Mouse (Mus musculus) c-Kit-positive CD71-positive TER-119-negative erythroid progenitor cells, embryonic 14.5 days (primary cell): ENCODE results near the gene Ldoc1.

Experiments
- DNase-seq: peaks from one replicate; pipeline ENCODE4 v3.0.0-alpha.2; 2013; ENCODE audit warnings: low read depth

The Ldoc1 gene

DNA sequence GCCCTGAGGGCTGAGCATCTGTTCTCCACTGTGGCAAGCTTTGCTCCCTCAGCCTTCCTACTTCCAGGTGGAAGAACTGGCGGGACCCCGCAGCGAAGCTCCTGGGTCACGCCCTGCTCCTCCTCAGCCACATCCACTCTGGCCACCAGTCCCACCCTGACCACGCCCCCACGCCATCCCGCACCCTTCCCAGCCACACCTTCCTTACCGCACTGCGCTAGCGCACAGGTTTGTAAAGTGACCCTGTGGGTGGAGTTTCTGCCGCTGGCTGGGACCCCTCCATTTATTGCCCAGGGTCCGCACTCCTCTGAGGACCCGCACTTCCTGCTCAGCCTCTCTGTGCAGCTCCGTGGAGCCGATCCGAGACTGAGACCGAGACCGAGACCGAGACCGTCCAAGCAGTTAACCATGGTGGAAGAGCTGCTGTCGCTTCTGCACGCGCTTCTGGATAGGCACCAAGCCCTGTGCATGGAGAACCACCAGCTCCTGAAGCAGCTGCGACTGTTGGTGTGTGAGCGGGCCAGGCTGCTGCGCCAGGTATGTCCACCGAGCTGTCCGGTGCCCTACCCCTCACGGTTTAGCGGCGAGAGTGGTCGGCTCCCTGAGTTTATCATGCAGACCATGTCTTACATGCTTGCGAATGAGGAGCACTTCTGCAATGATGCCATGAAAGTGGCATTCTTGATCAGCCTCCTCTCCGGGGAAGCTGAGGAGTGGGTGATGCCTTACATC lies at the start of gene Ldoc1:
Gene Ldoc1 (plus strand): TSS at position 196 of the 732 bp plus-strand sequence.
- DNase-seq, result no peak

DNA sequence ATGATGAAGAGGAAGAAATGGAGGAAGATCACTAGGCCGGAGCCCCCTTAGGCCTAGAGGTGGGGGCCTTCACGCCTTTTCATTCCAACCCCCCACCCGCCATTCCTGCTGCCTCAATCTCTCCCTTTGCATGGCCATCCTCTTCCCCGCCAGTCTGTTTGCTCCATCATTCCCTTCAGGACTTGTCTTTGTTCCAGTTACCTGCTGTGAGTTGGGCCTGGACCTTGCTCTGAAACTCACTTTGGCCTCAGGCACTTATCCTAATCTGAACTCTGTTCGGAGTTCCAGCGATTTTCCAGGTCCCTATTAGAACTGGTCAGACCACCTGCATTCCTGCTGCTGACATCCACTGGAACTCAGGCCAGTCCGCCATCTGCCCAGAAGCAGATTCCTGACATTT lies 834 bp downstream of the Ldoc1 start:
- no peak for DNase-seq

DNA sequence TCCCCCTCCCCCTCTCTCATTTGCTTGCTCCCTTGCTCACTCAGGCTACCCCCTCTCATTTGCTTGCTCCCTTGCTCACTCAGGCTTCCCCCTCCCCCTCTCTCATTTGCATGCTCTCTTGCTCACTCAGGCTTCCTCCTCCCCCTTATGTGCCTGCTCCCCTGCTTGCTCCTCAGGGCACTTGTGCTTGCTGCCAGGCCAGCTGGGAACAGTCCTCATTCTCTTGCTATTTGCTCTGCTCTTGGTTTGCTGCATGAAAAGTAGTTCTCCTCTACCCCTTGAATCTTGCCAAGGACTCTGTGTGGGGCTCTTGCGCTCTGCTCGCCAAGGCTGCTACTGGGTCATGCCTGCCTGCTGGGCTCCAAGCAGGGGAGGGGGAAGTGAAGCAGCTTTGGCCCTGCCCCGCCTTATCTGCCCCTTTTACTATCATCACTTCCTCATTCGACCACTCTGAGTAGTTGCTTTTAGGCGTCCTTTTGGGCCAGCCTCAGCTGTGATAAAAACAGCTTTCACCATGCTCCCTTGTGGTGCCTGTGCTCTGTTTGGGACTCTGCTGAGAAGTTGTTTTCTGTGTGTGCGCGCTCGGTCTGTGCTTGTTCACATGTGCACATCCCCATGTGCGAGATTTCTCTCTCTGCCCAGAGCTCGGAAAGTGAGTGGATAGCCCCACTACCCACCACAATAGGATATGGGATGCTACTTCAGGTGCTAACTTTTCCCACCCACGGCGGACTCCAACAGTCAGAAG lies 13.2 kb downstream of the Ldoc1 start:
- no peak for DNase-seq

DNA sequence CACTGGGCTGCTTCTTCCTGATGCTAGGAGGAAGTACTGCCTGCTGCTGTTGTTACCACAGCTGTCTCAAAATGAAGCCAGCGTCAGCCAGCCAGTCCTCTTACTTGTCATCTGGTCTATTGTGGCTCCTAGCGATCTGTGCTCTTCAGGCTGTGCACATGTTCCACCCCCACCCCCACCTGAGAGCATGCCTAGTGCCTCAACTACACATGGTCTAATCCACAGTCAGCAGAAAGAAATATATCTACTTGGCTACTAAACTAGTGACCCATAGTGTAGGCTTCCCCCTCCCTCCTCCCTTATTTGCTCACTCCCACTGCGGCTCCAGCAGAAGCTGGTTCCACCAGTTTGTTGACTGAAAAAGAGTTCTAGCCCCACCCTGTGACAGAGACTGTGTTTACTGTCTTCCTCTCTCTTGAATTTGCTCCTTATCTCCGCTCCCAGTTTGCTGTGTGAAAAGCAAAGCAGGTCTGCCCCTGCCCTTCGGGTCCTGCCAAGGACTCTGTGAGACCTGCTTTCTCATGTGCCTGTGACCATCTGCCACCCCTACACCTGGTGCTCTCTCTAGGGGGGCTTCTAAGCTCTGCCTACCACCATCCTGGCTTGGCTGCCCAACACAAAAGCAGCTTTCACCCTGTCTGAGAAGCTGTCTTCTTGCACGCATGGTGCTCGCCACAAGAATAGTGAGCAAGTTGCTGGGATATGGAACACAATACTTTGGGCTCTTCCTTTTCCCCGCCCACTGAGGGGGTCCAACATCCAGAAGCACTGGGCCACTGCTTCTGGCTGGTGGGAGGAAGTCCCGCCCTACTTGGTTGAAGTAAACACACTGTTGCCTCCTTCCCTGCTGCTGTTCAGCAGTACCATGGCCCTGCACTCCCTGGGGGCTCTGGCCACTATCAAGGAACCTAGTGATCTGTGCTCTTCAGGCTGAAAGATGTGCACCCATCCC lies 14.0 kb downstream of the Ldoc1 start:
- DNase-seq, result no peak

DNA sequence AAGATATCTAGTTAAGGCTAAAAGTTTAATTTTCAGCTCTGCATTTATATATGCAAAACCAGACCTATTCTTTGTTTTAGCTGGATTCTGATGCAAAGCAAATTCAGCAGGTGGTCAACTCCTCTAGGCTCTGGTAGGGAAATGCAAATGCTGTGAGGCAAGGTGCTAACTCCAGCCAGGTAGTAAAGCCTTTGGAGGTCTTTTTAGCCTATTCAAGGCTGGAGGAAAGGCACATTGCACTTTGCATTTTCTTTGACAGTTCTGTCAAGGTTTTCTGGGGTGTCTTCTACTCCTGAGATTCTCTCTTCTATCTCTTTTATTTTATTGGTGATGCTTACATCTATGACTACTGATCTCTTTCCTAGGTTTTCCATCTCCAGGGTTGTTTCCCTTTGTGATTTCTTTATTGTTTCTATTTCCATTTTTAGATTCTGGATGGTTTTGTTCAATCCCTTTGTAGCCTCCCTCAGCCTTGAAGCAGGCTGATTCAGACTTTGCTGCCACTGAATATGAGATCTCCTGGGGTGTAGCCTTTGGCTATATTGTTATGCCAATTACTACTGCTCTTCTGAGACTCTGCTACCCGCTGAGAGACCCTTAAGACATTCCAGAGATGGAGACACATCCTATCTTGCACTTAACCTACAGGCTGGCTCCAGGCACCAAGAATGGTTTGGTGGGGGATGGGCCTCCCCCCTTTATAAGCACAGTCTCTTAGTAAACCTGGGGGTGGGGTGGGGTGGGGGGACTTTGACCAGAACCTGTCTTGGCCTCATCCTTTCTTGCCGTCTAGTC lies 18.4 kb downstream of the Ldoc1 start:
- no peak for DNase-seq
